Mouse (Mus musculus): ENCODE data around the gene Traf3. TPM values are rescaled to one million over a fixed set of nuclear protein-coding genes. Genes with fewer than 3 reads are reported as not detected.

Gene Traf3
- polyA plus RNA-seq, 1 experiment, result 0.12 TPM

- peaks cover 3% of the 10 kb centered on the region; the same call in 1 of the 2 replicates for H3K9me3 ChIP-seq (ENCODE audit: control insufficient read depth, low read length)
- peaks cover 45% of the 10 kb centered on the region for H3K4me1 ChIP-seq (ENCODE audit: control insufficient read depth)
- H3K27me3 ChIP-seq (ENCODE audit: control insufficient read depth), result no peaks in the 10 kb centered on the region
- H3K36me3 ChIP-seq (ENCODE audit: control insufficient read depth), result no peaks in the 10 kb centered on the region; the same call in 1 of the 2 replicates
- TF ChIP-seq TAL1 (IDR thresholded peaks at IDR 0.05; ENCODE audit: low read length) (no peak), GATA1 (IDR thresholded peaks at IDR 0.05; ENCODE audit: low read length) (no peak)
- no peak overlapping the region for H3K4me3 ChIP-seq (replicated peaks)
Measured at GRCm38 (mm10) chr12:111151422-111152156, 14.6 kb upstream of the Traf3 start.

GRCm38 (mm10) chr12:111152579-111152978 is 13.6 kb upstream of the Traf3 start:
- H3K4me3 ChIP-seq (replicated peaks), result no peak overlapping the region
- no peaks in the 10 kb centered on the region; the same call in 1 of the 2 replicates for H3K36me3 ChIP-seq (ENCODE audit: control insufficient read depth)
- H3K27me3 ChIP-seq (ENCODE audit: control insufficient read depth), result no peaks in the 10 kb centered on the region
- peaks cover 46% of the 10 kb centered on the region for H3K4me1 ChIP-seq (ENCODE audit: control insufficient read depth)
- no peak for TF ChIP-seq TAL1 (IDR thresholded peaks at IDR 0.05; ENCODE audit: low read length)
- no peak for TF ChIP-seq GATA1 (IDR thresholded peaks at IDR 0.05; ENCODE audit: low read length)
- H3K9me3 ChIP-seq (ENCODE audit: control insufficient read depth, low read length), result peaks cover 3% of the 10 kb centered on the region; the same call in 1 of the 2 replicates

GRCm38 (mm10) chr12:111152981-111153710 is 13.0 kb upstream of the Traf3 start:
- Histone ChIP-seq H3K9me3 (ENCODE audit: control insufficient read depth, low read length) (peaks cover 3% of the 10 kb centered on the region; the same call in 1 of the 2 replicates), H3K27me3 (ENCODE audit: control insufficient read depth) (no peaks in the 10 kb centered on the region), H3K4me3 (replicated peaks) (no peak overlapping the region), H3K4me1 (ENCODE audit: control insufficient read depth) (peaks cover 51% of the 10 kb centered on the region), H3K36me3 (ENCODE audit: control insufficient read depth) (no peaks in the 10 kb centered on the region; the same call in 1 of the 2 replicates)
- TF ChIP-seq TAL1 (IDR thresholded peaks at IDR 0.05; ENCODE audit: low read length), result no peak
- no peak for TF ChIP-seq GATA1 (IDR thresholded peaks at IDR 0.05; ENCODE audit: low read length)

- H3K9me3 ChIP-seq (ENCODE audit: control insufficient read depth, low read length), result peaks cover 3% of the 10 kb centered on the region; the same call in 1 of the 2 replicates
- H3K4me3 ChIP-seq (replicated peaks), result no peak overlapping the region
- H3K27me3 ChIP-seq (ENCODE audit: control insufficient read depth), result no peaks in the 10 kb centered on the region
- TF ChIP-seq TAL1 (IDR thresholded peaks at IDR 0.05; ENCODE audit: low read length), result no peak
- no peak for TF ChIP-seq GATA1 (IDR thresholded peaks at IDR 0.05; ENCODE audit: low read length)
- H3K36me3 ChIP-seq (ENCODE audit: control insufficient read depth), result no peaks in the 10 kb centered on the region; the same call in 1 of the 2 replicates
- peaks cover 52% of the 10 kb centered on the region for H3K4me1 ChIP-seq (ENCODE audit: control insufficient read depth)
Measured at GRCm38 (mm10) chr12:111153946-111154345, 12.2 kb upstream of the Traf3 start.

GRCm38 (mm10) chr12:111154641-111155040 is 11.5 kb upstream of the Traf3 start:
- Histone ChIP-seq H3K4me1 (ENCODE audit: control insufficient read depth) (peaks cover 54% of the 10 kb centered on the region), H3K36me3 (ENCODE audit: control insufficient read depth) (no peaks in the 10 kb centered on the region; the same call in 1 of the 2 replicates), H3K4me3 (replicated peaks) (no peak overlapping the region), H3K9me3 (ENCODE audit: control insufficient read depth, low read length) (peaks cover 3% of the 10 kb centered on the region; the same call in 1 of the 2 replicates), H3K27me3 (ENCODE audit: control insufficient read depth) (no peaks in the 10 kb centered on the region)
- TF ChIP-seq GATA1 (IDR thresholded peaks at IDR 0.05; ENCODE audit: low read length) (no peak), TAL1 (IDR thresholded peaks at IDR 0.05; ENCODE audit: low read length) (no peak)

- H3K9me3 ChIP-seq (ENCODE audit: control insufficient read depth, low read length), result peaks cover 3% of the 10 kb centered on the region; the same call in 1 of the 2 replicates
- H3K4me1 ChIP-seq (ENCODE audit: control insufficient read depth), result peaks cover 52% of the 10 kb centered on the region
- H3K36me3 ChIP-seq (ENCODE audit: control insufficient read depth), result no peaks in the 10 kb centered on the region; the same call in 1 of the 2 replicates
- TF ChIP-seq TAL1 (IDR thresholded peaks at IDR 0.05; ENCODE audit: low read length) (no peak), GATA1 (IDR thresholded peaks at IDR 0.05; ENCODE audit: low read length) (no peak)
- H3K4me3 ChIP-seq (replicated peaks), result no peak overlapping the region
- H3K27me3 ChIP-seq (ENCODE audit: control insufficient read depth), result no peaks in the 10 kb centered on the region
Measured at GRCm38 (mm10) chr12:111155756-111156155, 10.4 kb upstream of the Traf3 start.

- TF ChIP-seq GATA1 (IDR thresholded peaks at IDR 0.05; ENCODE audit: low read length), result no peak
- no peak for TF ChIP-seq TAL1 (IDR thresholded peaks at IDR 0.05; ENCODE audit: low read length)
- H3K27me3 ChIP-seq (ENCODE audit: control insufficient read depth), result peaks cover 5% of the 10 kb centered on the region
- no peaks in the 10 kb centered on the region; the same call in 1 of the 2 replicates for H3K36me3 ChIP-seq (ENCODE audit: control insufficient read depth)
- H3K4me1 ChIP-seq (ENCODE audit: control insufficient read depth), result peaks cover 50% of the 10 kb centered on the region
- H3K9me3 ChIP-seq (ENCODE audit: control insufficient read depth, low read length), result peaks cover 3% of the 10 kb centered on the region; the same call in 1 of the 2 replicates
- H3K4me3 ChIP-seq (replicated peaks), result peak overlapping the region; percentile 42
Measured at GRCm38 (mm10) chr12:111159659-111160428, 6.3 kb upstream of the Traf3 start.

GRCm38 (mm10) chr12:111160871-111161270 is 5.3 kb upstream of the Traf3 start:
- Histone ChIP-seq H3K4me3 (replicated peaks) (no peak overlapping the region), H3K27me3 (ENCODE audit: control insufficient read depth) (peaks cover 10% of the 10 kb centered on the region), H3K4me1 (ENCODE audit: control insufficient read depth) (peaks cover 60% of the 10 kb centered on the region), H3K9me3 (ENCODE audit: control insufficient read depth, low read length) (no peaks in the 10 kb centered on the region), H3K36me3 (ENCODE audit: control insufficient read depth) (no peaks in the 10 kb centered on the region)
- TF ChIP-seq GATA1 (IDR thresholded peaks at IDR 0.05; ENCODE audit: low read length) (no peak), TAL1 (IDR thresholded peaks at IDR 0.05; ENCODE audit: low read length) (no peak)

All from erythroblast, embryonic 14.5 days (primary cell).